Mouse (Mus musculus): ENCODE measurements around the gene Ripor3. TPM values are rescaled to one million over a fixed set of nuclear protein-coding genes. Genes with fewer than 3 reads are reported as not detected.
A peak's percentile ranks its signal among the peaks of the same experiment; 100 is the strongest.

The Ripor3 gene
- polyA plus RNA-seq, 1 experiment from 2014 or later, result 0.58 TPM

GRCm38 (mm10) chr2:167941745-167942176, 68.7 kb downstream of the Ripor3 start:
- peak overlapping the region; percentile 26; the same call in 1 of the 2 replicates for H3K9ac ChIP-seq (ENCODE audit: low read depth, low read length)
- H3K27me3 ChIP-seq (ENCODE audit: control insufficient read depth, insufficient read depth, low read depth, low read length), result no peaks in the 10 kb centered on the region
- no peaks in the 10 kb centered on the region for H3K9me3 ChIP-seq (replicated peaks; ENCODE audit: control insufficient read depth, low read length, poor library complexity, severe bottlenecking)
- peaks cover 56% of the 10 kb centered on the region for H3K4me1 ChIP-seq (ENCODE audit: control insufficient read depth, insufficient read depth, low read length)
- H3K36me3 ChIP-seq (ENCODE audit: control insufficient read depth, insufficient read depth, low read length), result no peaks in the 10 kb centered on the region
- no peak for ATAC-seq
- 39% methylated on average over 6 of the region's 6 CpGs for WGBS
- no peak overlapping the region for H3K4me3 ChIP-seq (ENCODE audit: low read depth, low read length)
- H3K27ac ChIP-seq (ENCODE audit: low read length), result peak overlapping the region; percentile 48
- no peak overlapping the region for H3K4me2 ChIP-seq (ENCODE audit: low read length)

GRCm38 (mm10) chr2:167941320-167941719, 69.1 kb downstream of the Ripor3 start:
- H3K9me3 ChIP-seq (replicated peaks; ENCODE audit: control insufficient read depth, low read length, poor library complexity, severe bottlenecking), result no peaks in the 10 kb centered on the region
- no peak overlapping the region; the same call in 1 of the 2 replicates for H3K27ac ChIP-seq (ENCODE audit: low read length)
- H3K4me1 ChIP-seq (ENCODE audit: control insufficient read depth, insufficient read depth, low read length), result peaks cover 60% of the 10 kb centered on the region
- no peak overlapping the region for H3K4me2 ChIP-seq (ENCODE audit: low read length)
- H3K4me3 ChIP-seq (ENCODE audit: low read depth, low read length), result no peak overlapping the region
- H3K36me3 ChIP-seq (ENCODE audit: control insufficient read depth, insufficient read depth, low read length), result no peaks in the 10 kb centered on the region
- no peak for ATAC-seq
- WGBS, result 39% methylated on average over 4 of the region's 4 CpGs
- peak overlapping the region; percentile 26; the same call in 1 of the 2 replicates for H3K9ac ChIP-seq (ENCODE audit: low read depth, low read length)
- H3K27me3 ChIP-seq (ENCODE audit: control insufficient read depth, insufficient read depth, low read depth, low read length), result no peaks in the 10 kb centered on the region

- no peak overlapping the region for H3K27ac ChIP-seq (ENCODE audit: low read length)
- 91% methylated on average over 11 of the region's 11 CpGs for WGBS
- H3K36me3 ChIP-seq (ENCODE audit: control insufficient read depth, insufficient read depth, low read length), result no peaks in the 10 kb centered on the region
- no peak overlapping the region for H3K4me3 ChIP-seq (ENCODE audit: low read depth, low read length)
- no peak for ATAC-seq
- no peaks in the 10 kb centered on the region for H3K27me3 ChIP-seq (ENCODE audit: control insufficient read depth, insufficient read depth, low read depth, low read length)
- no peak overlapping the region for H3K9ac ChIP-seq (ENCODE audit: low read depth, low read length)
- H3K4me1 ChIP-seq (ENCODE audit: control insufficient read depth, insufficient read depth, low read length), result peaks cover 67% of the 10 kb centered on the region
- no peak overlapping the region for H3K4me2 ChIP-seq (ENCODE audit: low read length)
- H3K9me3 ChIP-seq (replicated peaks; ENCODE audit: control insufficient read depth, low read length, poor library complexity, severe bottlenecking), result no peaks in the 10 kb centered on the region
These were observed 69.8 kb downstream of the Ripor3 start for GRCm38 (mm10) chr2:167940636-167941035.

GRCm38 (mm10) chr2:167939632-167940399, 70.6 kb downstream of the Ripor3 start:
- peaks cover 66% of the 10 kb centered on the region for H3K4me1 ChIP-seq (ENCODE audit: control insufficient read depth, insufficient read depth, low read length)
- ATAC-seq, result no peak

GRCm38 (mm10) chr2:167939204-167939603, 71.2 kb downstream of the Ripor3 start:
- H3K4me1 ChIP-seq (ENCODE audit: control insufficient read depth, insufficient read depth, low read length), result peaks cover 66% of the 10 kb centered on the region

More at GRCm38 (mm10) chr2:167939632-167940399, 70.6 kb downstream of the Ripor3 start:
- WGBS, result 51% methylated on average over 11 of the region's 11 CpGs
- Histone ChIP-seq H3K4me3 (ENCODE audit: low read depth, low read length) (no peak overlapping the region), H3K9me3 (replicated peaks; ENCODE audit: control insufficient read depth, low read length, poor library complexity, severe bottlenecking) (no peaks in the 10 kb centered on the region), H3K36me3 (ENCODE audit: control insufficient read depth, insufficient read depth, low read length) (no peaks in the 10 kb centered on the region), H3K27ac (ENCODE audit: low read length) (no peak overlapping the region), H3K27me3 (ENCODE audit: control insufficient read depth, insufficient read depth, low read depth, low read length) (no peaks in the 10 kb centered on the region), H3K4me2 (ENCODE audit: low read length) (no peak overlapping the region), H3K9ac (ENCODE audit: low read depth, low read length) (no peak overlapping the region)

GRCm38 (mm10) chr2:167938786-167939185, 71.6 kb downstream of the Ripor3 start:
- no peak overlapping the region for H3K9ac ChIP-seq (ENCODE audit: low read depth, low read length)
- no peaks in the 10 kb centered on the region for H3K9me3 ChIP-seq (replicated peaks; ENCODE audit: control insufficient read depth, low read length, poor library complexity, severe bottlenecking)
- no peak overlapping the region for H3K4me2 ChIP-seq (ENCODE audit: low read length)
- H3K4me3 ChIP-seq (ENCODE audit: low read depth, low read length), result no peak overlapping the region
- no peak for ATAC-seq
- H3K27me3 ChIP-seq (ENCODE audit: control insufficient read depth, insufficient read depth, low read depth, low read length), result no peaks in the 10 kb centered on the region
- peaks cover 67% of the 10 kb centered on the region for H3K4me1 ChIP-seq (ENCODE audit: control insufficient read depth, insufficient read depth, low read length)
- no peaks in the 10 kb centered on the region for H3K36me3 ChIP-seq (ENCODE audit: control insufficient read depth, insufficient read depth, low read length)
- H3K27ac ChIP-seq (ENCODE audit: low read length), result no peak overlapping the region
- 92% methylated on average over 3 of the region's 3 CpGs for WGBS

More at GRCm38 (mm10) chr2:167939204-167939603, 71.2 kb downstream of the Ripor3 start:
- no peak overlapping the region for H3K4me2 ChIP-seq (ENCODE audit: low read length)
- H3K9ac ChIP-seq (ENCODE audit: low read depth, low read length), result no peak overlapping the region
- H3K9me3 ChIP-seq (replicated peaks; ENCODE audit: control insufficient read depth, low read length, poor library complexity, severe bottlenecking), result no peaks in the 10 kb centered on the region
- ATAC-seq, result no peak
- no peaks in the 10 kb centered on the region for H3K27me3 ChIP-seq (ENCODE audit: control insufficient read depth, insufficient read depth, low read depth, low read length)
- no peak overlapping the region for H3K27ac ChIP-seq (ENCODE audit: low read length)
- H3K36me3 ChIP-seq (ENCODE audit: control insufficient read depth, insufficient read depth, low read length), result no peaks in the 10 kb centered on the region
- WGBS, result 63% methylated on average over 4 of the region's 4 CpGs
- H3K4me3 ChIP-seq (ENCODE audit: low read depth, low read length), result no peak overlapping the region

- H3K9ac ChIP-seq (ENCODE audit: low read depth, low read length), result no peak overlapping the region
- H3K9me3 ChIP-seq (replicated peaks; ENCODE audit: control insufficient read depth, low read length, poor library complexity, severe bottlenecking), result no peaks in the 10 kb centered on the region
- peaks cover 45% of the 10 kb centered on the region for H3K4me1 ChIP-seq (ENCODE audit: control insufficient read depth, insufficient read depth, low read length)
- no peak overlapping the region for H3K4me2 ChIP-seq (ENCODE audit: low read length)
- no peak overlapping the region for H3K27ac ChIP-seq (ENCODE audit: low read length)
- H3K4me3 ChIP-seq (ENCODE audit: low read depth, low read length), result no peak overlapping the region
- WGBS, result 81% methylated on average over 3 of the region's 3 CpGs
- no peak for ATAC-seq
- no peaks in the 10 kb centered on the region for H3K36me3 ChIP-seq (ENCODE audit: control insufficient read depth, insufficient read depth, low read length)
- H3K27me3 ChIP-seq (ENCODE audit: control insufficient read depth, insufficient read depth, low read depth, low read length), result no peaks in the 10 kb centered on the region
These were observed 74.5 kb downstream of the Ripor3 start for GRCm38 (mm10) chr2:167935956-167936355.

GRCm38 (mm10) chr2:167933397-167933796, 77.0 kb downstream of the Ripor3 start:
- Histone ChIP-seq H3K4me1 (ENCODE audit: control insufficient read depth, insufficient read depth, low read length) (peaks cover 36% of the 10 kb centered on the region), H3K4me2 (ENCODE audit: low read length) (peak overlapping the region; percentile 84), H3K9me3 (replicated peaks; ENCODE audit: control insufficient read depth, low read length, poor library complexity, severe bottlenecking) (no peaks in the 10 kb centered on the region), H3K4me3 (ENCODE audit: low read depth, low read length) (peak overlapping the region; percentile 90), H3K36me3 (ENCODE audit: control insufficient read depth, insufficient read depth, low read length) (no peaks in the 10 kb centered on the region), H3K27me3 (ENCODE audit: control insufficient read depth, insufficient read depth, low read depth, low read length) (no peaks in the 10 kb centered on the region), H3K9ac (ENCODE audit: low read depth, low read length) (peak overlapping the region; percentile 92), H3K27ac (ENCODE audit: low read length) (peak overlapping the region; percentile 81)
- 6% methylated on average over 7 of the region's 7 CpGs for WGBS
- no peak for ATAC-seq

- H3K4me1 ChIP-seq (ENCODE audit: control insufficient read depth, insufficient read depth, low read length), result peaks cover 36% of the 10 kb centered on the region
- H3K27me3 ChIP-seq (ENCODE audit: control insufficient read depth, insufficient read depth, low read depth, low read length), result no peaks in the 10 kb centered on the region
- peak overlapping the region; percentile 81 for H3K27ac ChIP-seq (ENCODE audit: low read length)
- H3K4me3 ChIP-seq (ENCODE audit: low read depth, low read length), result peak overlapping the region; percentile 90
- peak; percentile 64 for ATAC-seq
- H3K9me3 ChIP-seq (replicated peaks; ENCODE audit: control insufficient read depth, low read length, poor library complexity, severe bottlenecking), result no peaks in the 10 kb centered on the region
- peak overlapping the region; percentile 92 for H3K9ac ChIP-seq (ENCODE audit: low read depth, low read length)
- WGBS, result under 1% methylated on average over 17 of the region's 18 CpGs
- no peaks in the 10 kb centered on the region for H3K36me3 ChIP-seq (ENCODE audit: control insufficient read depth, insufficient read depth, low read length)
- peak overlapping the region; percentile 84 for H3K4me2 ChIP-seq (ENCODE audit: low read length)
These were observed 77.6 kb downstream of the Ripor3 start for GRCm38 (mm10) chr2:167932727-167933231.

Data from midbrain, embryonic 16.5 days (tissue).